Mouse (Mus musculus) CD4-positive helper T cell, adult 2 months (primary cell): ENCODE results near the gene Camkv.

Source experiments
- DNase-seq: peaks from one replicate; pipeline ENCODE4 v3.0.0-alpha.2; 2012; ENCODE audit warnings: low read depth, missing footprints, low spot score

Camkv gene

DNA sequence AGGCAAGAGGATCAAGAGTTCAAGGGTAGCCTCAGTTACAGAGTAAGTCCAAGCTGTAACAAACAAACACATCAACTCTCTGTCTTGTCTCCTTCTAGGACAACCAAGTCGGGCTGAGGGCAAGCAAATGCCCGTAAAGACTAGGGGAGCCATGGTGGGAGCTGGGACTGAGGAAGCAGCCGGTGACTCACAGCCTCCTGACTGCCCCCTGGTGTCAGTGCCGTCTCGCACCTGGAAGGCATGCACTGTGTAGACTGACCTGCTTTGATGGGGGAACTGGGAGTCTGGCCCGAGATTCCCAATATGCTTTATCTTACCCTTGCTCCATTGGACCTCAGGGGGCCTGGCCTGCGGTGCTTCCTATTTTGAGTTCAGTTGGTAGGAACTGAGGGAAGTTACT, 12.5 kb upstream of the Camkv start:
- DNase-seq, result no peak

DNA sequence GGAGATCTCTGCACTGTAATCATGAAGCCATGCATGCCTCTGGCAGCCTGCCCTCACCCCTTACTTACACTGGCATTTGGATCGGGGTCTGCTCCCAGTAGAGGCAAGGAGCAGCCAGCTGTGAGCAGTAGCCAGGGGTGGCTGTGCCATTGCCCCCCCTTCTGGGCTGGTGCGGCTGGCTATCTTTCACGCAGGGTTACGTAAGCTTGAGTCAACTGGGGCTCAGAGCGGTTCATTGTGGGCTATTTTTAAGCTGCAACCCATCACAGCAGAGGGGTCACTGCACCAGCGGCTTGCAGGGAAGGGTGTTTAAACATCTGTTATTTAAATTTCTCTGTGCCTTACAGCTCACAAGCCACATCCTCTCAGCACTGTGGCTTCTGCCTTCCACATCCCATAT, 11.5 kb upstream of the Camkv start:
- no peak for DNase-seq

DNA sequence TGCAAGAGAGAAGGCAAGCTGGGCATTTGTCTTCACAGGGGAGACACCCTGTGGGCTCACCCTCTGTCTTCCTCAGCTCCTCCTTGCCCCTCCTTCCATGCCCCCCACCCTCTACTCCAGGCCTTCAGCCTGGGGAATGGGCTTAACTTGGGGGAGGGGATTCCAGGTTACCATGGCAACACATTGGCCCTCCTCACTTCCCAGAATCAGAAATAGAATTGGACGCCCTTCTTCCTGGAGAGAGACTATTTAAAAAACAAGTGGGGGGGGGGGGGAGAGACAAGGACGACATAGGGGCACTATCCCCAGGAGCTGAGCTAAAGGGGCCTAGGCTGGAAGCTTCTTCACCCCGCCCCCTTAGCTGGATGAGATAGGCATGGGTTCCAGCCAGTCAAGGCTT, 10.2 kb upstream of the Camkv start:
- no peak for DNase-seq

DNA sequence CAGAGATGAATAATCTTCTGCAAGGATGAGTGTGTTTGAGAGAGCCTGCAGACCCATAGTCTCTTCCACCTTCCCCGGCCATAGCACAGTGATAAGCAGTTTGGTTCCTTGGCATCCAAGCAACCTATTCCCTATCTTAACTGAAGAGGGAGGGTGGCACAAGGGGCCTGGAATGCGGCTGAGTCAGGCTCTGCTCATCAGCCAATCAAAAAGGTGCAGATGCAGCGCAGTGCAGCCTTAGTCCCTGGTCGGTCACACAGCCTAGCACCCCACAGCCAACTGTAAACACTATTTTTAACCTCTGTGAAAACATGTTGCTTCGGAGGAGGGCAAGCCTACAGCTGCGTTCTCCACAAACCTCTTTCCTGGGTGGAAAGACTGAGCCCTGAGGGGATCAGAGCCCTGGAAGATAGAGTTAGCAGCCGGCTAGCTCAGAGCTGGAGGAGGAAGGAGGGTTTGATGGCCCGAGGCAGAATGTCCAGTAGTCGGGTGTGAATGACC, 8.5 kb upstream of the Camkv start:
- DNase-seq, result no peak

DNA sequence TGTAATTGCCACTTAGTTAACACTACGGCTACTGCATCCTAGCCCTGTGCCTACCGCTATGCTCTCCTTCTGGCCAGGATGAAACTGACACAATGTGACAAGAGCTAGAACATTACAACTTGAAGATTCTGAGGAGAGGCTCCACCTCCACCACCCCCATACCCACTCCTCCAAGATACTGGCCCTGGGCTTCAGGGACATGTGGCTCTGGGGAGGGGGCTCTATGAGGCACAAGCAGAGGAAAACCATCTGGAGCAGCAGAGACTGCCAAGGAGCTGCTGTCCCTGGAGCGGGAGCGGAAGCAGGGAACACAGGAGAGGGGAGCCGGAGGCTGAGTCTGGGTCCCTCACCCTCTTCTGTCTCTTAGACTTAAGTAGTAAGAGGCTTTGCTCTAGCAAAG, 7.7 kb upstream of the Camkv start:
- no peak for DNase-seq

DNA sequence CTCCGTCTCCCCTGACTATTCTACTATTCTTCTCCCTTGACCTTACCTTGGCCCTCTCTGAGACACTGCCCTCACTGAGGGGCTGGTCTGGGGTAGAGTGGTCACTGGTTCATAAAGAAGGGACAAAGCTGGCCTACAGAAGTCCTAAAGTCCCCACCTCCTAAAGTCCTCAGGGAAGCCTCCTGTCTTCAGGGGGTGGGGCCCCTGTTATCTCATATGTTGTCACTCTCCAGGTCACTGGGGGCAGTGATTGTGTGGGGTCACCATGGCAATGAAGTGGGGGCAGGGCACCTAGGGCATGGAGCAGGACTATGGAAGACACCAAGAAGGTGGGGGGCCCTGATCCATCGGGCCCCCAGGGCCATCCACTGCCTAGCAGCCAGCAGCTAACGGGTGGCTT, 7.3 kb upstream of the Camkv start, which contains the start of gene Actl11:
TSS of gene Actl11 (plus strand) at position 301 of the 400 bp plus-strand sequence.
- DNase-seq, result no peak

DNA sequence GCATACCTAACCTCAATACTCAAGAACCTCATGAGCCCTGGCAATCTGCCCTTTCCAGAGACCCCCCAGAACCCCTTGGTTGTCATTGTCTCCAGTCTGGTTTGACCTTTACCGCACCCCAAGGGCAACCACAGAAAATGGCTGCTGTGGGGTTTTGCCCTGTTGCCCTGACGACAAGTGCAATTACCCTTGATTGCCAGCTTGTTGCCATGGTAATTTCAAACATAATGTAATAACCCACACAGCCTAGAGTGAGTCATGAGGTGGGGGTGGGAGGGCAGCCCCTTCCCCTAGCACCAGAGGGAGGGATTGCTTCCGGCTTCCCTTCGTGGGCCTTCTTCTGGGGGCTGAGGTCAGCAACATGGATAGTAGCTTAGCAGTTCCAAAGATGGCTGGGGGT, 3.3 kb upstream of the Camkv start:
- DNase-seq, result no peak

DNA sequence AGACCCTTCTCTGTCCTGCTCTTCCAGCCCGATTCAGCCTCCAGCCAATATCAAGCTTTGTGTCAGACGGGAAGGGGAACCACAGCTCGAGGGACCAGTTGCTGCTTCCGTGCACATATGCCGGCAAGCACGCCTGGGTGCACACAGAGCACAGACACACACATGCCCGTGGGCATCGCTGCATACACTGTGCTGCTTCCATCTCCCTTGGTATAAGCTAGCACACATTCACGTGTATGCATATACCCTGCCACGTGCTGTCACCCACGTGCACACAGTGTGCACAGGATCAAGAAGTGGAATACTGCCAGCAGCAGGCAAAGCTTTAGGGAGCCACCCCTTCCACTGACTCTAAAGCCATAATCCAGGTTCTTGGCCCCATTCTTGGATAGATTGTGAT, 1.3 kb upstream of the Camkv start:
- no peak for DNase-seq

DNA sequence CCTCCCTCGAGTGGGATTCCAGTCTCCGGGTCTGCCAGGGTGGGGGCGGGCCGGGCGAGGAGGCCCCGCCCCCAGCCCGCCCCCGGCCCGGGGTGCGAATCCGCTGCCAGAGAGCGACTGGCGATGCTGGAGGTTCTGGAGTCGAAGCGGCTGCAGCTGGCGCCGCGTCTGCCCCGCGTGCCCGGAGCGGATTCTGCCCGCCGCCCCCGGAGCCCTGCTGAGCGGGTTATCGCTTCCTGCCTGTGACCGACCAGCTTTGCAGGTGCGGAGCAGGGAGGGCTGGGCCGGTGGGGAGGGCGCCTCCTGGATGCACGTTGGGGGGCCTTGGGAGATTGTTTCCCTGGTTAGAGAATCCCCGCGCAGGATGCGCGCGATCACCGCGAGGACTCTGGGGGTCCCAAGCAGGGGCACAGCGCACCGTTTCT, 328 bp downstream of the Camkv start:
- peak; percentile 45 for DNase-seq

DNA sequence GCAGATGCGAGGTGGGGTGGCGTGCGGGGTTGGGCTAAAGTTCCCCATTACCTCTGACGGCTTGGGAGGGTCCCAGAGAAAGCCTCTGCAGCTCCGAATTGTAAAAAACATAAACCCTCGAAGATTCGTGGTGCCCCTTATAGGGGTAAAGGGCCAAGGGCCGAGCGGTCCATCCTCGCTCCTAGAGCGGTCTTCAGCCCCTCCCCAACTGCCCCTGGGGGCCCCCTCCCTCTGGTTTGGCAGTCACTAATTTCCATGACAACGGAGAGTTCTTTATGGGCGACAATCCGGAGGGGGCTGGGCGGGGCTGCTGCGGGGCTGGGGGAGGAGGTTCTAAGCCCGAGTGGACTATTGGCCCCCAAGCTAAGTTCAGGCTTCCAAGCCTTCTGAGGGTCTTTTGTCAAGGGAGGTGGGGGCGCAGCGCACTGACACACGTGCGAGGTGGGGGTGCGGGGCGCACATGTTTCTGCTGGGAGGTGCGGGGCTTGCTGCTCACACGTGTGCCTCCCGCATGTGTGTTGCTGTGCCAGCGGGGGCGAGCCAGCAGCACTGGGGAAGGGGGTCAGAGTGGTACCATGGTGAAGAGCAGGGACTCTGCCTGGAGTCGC, 845 bp downstream of the Camkv start:
- no peak for DNase-seq

DNA sequence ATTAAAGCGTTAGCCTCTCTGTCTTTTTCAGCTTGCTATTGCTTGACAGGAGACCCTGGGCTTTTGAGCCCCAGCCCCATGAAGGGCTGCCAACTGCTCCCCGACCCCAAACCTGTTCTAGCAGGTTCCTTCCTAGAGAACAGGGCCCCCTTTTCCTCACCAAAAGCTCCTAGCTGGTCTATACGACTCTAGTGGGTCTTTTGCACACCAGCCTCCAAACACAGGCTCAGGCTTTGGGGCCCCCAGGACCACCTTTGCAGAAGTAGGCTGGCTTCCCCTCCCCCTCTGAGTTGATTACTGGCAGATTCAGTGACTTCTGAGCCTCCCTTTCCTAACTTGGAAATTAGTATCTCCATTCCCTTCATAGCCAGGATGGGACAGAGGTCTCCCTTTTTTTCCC, 1.4 kb downstream of the Camkv start:
- DNase-seq, result no peak

DNA sequence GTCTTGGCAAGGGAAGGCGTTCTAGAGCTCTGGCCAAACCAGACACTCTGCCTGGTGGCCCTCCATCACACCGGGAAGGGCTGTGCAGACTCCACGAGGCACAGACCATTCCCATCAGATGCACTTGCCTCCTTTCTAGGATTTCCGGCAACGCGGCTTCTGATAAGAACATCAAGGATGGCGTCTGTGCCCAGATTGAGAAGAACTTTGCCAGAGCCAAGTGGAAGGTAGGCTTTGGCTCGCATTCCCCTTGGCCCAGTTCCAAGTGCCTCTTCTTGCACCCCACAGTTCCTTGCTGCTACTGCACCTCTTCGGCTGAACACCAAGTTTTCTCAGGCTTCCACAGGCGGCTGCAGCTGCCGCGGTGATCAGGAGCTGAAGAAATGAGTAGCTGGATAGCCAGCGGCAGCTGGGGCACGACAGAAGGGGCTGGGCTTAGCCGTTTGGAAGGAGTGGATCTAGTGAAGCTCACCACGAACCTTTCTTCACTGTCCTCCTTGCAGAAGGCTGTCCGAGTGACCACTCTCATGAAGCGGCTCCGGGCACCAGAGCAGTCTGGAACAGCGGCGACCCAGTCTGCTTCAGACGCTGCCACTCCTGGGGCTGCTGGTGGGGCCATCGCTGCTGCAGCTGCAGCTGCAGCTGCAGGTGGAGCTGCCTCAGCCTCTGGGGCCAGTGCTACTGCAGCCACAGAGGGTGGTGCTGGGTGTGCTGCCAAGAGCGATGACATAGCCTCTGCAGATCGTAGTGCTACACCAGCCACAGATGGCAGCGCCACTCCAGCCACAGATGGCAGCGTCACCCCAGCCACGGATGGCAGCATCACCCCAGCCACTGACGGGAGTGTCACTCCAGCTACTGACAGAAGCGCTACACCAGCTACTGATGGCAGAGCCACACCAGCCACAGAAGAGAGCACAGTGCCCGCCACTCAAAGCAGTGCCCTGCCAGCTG, 12.0 kb downstream of the Camkv start:
- DNase-seq, result no peak

DNA sequence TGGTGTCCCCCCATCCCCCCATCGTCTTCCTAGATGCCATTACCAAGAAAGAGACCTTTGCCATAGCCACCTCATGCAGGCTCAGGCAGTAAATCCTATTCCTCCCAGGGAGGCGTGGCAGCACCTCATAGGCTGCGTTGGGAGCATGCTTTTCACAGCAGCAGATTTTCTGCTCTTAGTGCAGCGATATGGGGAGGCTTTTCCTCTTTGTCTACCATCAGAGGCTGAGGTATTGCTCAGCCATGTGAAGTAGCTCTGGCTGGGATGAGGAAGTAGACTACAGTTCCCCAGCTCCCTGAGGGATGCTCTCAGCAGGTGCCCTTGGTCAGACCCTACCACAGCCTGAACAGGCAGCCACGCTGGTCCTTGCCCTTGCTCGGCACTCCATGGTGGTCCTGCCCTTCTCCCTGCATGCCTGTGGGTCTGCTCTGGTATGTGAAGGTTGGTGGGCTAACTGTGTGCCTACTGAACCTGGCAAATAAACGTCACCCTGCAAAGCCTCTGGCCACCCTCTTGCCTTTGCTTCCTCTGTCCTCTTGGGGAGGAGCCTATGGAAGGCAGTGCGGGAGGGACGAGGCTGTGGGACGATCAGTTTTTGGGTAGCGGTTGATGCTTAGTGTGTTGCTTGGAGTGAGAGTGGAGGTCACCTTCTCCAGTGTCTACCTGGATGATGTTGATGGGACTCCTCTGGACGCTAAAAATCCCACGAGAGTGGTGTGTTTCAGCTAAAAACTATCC, 13.9 kb downstream of the Camkv start:
- no peak for DNase-seq

DNA sequence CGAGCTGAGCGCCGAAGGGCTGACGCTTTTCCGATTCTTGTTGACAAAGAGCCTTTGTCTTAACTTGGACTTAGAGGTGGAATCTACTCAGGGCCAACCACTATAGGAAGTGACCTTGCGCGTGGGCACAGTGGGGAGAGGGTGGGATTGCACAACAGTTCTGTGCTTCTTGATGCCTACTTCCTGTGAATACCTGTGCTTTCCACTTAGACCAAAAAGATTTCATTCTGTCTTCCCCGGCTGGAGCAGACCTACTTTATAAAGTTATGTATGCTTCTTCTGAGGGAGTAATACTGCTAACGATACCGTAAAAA, 14.4 kb downstream of the Camkv start, which contains the start of gene Traip:
TSS of gene Traip (plus strand) at position 215 of the 314 bp plus-strand sequence.
- no peak for DNase-seq

DNA sequence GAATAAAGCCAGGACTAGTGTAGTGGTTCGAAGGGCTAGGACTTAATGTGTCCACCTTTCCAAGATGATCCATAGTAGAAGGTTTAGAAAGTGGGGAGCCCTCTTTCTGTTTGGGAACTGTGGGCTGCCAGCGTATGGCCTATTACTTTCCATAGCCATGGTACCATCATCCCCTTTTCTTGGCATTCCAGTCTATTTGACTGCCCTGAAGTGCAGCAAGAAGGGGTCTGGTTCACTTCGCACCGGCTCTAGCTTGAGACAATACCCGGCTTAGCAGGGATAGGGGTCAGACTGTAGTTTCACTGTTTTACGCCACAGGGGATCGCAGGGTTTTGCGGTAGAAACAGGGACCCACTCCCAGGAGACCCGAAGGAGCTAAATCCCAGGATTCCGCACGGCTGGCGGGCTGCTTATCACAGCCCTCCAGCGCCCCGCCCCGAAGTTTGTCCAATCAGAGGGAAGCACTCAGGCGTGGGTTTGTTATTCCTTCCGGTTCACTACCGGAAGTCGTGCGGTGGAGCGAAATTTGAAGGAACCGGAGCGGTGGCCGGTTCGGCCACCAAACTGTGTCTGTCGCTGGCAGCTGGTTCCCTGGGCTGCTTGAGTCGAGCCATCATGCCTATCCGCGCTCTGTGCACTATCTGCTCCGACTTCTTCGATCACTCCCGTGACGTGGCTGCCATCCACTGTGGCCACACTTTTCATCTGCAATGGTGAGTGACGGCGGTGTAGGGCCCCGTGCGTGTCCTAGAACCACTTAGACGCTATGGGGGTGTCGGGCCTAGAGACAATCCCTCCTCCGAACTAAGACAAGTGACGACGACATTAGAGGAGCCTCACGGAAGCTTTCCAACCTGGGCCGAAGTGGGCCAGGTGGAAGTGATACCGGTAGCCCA, 15.2 kb downstream of the Camkv start:
- peak; percentile 88 for DNase-seq

DNA sequence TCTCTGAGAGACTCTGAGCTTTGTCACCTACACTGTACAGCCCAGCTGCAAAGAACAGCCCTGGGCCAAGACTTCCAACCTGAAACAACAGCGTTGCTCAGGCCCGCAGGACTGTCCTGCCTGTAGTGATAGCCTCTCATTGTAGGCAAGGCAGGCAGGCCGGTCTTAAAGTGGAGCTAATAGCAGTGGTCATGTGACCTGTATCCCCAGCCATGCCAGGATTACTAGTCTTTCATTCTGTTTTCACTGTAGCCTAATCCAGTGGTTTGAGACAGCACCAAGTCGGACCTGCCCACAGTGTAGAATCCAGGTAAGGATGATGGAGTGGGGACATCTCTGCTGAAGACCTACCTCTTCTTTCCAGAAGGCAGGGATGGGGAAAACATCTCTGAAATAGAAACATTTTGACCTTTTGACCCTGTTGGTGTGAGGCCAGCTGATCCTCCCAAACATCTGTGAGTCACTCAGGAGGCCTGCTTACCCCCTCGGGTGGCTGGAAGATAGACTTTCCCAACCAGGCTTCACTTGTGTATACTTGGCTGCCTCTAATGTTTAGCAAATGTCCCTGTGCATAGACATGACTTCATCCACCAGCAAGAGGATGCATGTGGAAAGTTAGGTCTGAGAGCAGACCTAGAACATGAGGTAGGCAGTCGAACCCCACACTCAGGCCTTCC, 20.3 kb downstream of the Camkv start:
- DNase-seq, result no peak

DNA sequence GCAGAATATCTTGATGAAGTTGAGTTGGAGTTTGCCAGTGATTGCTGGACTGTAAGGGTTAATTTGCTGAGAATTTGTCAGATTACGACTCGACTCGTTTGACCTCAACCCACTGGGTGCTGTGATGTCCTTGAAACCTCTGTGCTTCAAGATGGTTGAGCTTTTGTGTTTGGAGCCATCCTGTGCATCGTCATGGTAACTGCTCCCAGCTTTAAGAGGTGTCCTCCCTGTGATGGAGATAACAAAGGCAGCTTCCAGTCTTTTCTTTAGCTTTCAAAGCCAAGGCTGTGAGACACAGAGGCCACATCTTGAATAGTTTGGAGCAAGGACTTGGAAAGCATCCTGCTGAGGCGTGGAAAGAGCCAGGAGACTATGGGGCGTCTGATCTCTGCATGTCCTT, 21.7 kb downstream of the Camkv start:
- DNase-seq, result no peak

DNA sequence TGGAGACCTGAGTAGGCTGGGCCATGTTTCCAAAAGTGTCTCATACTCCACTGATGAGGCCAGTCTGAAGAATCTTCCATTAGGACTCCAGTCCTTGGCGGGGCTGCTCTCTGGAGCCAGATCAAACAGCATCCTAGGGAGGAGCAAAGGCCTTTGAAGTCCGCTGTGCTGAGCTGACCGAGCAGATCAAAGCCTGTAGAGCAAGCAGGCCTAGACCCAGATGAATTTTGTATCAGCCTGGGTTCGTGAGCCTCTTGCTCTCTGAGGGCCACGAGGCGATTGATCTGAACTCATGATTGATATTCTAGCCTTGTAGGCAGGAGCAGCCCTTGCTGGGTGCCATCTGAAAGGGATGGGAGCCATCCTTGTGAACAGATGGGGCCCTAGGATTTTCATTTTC, 24.4 kb downstream of the Camkv start:
- no peak for DNase-seq

DNA sequence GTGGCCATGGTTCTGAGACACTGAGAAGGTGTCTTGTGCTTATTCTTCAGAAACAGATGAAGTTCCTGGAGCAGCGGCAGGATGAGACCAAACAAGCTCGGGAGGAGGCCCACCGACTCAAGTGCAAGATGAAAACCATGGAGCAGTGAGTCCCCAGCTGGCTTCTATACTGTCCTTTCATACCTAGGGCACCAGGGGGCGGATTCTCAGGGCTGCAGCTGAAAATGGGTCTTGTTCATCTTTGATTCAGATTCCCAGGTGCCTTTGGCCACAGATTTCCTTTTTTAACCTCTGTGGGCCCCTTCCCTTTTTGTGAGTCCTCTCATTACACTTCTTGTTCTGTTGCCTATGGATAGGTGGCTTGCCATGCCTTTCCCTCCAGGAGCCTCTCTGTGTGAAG, 25.5 kb downstream of the Camkv start:
- DNase-seq, result peak; percentile 22

DNA sequence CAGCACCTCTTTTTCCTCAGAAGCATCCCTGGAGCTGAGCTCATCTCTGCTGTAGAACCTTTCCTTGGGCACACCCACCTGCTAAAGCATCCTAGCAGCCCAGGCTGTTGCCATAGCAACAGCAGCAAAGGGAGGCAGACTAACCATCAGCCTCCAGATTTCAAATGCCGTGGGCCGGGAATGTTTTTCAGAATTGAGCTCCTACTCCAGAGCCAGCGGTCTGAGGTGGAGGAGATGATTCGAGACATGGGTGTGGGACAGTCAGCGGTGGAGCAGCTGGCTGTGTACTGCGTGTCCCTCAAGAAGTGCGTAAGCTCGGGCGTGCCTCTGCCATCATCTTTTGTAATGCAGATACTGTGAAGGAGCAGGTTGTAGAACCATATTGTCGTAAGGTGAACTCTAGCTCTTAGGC, 25.9 kb downstream of the Camkv start:
- DNase-seq, result no peak

DNA sequence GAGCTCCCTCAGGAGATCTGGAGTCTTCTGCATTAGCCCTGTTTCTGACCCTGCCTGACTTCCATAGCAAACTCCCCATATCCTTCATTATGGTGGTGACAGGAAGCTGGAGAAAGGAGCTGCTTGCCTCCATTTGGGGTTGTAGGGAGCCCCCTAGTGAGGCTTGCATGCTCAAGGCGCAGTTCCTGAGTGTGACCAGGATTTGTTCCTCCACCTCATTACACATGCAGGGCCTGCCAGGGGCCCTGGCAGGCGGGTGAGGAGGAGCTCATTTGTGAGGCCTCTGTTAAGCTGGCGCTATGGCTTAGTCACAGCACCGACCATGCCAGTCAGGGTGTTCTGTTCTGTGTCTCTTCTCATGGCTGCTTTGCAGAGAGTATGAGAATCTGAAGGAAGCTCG, 26.4 kb downstream of the Camkv start:
- DNase-seq, result no peak
